Mouse (Mus musculus) liver, adult 10 weeks (tissue): Measurements from ENCODE around the gene Zfp300. TPM values are rescaled to one million over a fixed set of nuclear protein-coding genes. Genes with fewer than 3 reads are reported as not detected.

ENCODE experiments used
- polyA plus RNA-seq: library from polyadenylated mRNA; stranded (reverse); fragments of 350-450 nt; fragmentation: Illumina TruSeq; extraction: RNeasy Lipid Tissue Mini Kit (QIAGEN cat#74804); gene quantifications from one replicate; pipeline ENCODE4 v1.2.3, GENCODE M21; 2014; ENCODE audit warnings: low read depth, low replicate concordance

Zfp300 gene
- polyA plus RNA-seq, result 0.16 TPM

DNA sequence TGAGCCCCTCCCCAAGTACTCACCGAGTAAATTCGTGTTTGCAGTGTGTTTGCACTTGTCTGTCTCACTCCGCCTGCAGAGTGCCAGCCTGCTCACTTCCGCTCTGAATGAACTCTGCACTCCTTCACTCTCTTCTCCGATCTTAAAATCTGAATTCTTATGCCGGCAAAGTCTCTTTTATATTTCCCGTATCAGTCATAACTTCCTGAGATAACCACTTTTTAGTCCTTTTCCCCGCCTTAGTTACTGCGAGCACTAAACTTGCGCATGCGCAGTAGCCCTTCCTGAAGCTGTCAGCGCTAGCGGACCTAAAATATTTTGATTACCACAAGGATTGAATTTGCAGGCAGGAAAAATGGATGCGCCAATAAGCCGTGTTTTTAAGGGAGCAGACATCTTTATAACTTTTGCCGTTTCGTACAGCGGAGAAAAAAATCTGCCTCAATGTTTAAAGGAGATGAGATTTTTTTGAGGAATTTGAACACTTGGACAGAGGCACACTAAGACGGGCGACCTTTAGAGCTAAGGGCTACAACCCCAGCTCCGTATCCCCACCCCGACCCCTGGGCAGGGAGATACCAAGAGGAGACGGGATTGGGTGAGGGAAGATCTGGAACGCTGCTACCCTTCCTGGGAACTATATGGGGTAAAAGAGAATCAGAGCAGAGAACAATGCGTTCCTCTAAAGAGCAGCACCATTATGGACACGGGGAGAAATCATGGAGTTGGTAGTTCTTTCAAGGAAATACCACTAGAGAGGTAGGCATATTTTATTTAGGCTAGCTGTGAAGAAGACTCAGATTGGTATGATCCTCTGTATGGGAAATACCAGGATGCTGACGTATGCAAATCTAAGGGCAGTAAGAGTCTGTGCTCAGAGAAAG is at the start of gene Zfp300:
TSS of gene Zfp300 (minus strand) at position 545 of the 884 bp plus-strand sequence.

DNA sequence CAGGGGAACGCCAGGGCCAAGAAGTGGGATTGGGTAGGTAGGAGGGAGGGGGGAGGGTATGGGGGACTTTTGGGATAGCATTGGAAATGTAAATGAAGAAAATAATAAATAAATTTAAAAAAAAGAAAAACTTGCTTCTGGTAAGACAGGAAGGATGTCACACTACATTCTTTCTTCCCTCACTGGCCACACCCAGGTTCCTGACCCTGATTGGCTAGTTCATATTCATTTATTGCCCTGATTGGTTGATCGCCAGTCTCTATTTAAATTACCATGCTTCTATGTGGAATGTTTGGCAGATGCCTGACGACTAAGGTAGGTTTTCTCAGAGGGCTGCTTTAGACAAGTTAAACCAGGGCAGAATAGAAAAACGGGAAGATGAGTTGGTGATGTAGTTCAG is 26.2 kb upstream of the Zfp300 start, which contains the start of gene Ssxa1:
TSS of gene Ssxa1 (plus strand) at position 301 of the 400 bp plus-strand sequence.

DNA sequence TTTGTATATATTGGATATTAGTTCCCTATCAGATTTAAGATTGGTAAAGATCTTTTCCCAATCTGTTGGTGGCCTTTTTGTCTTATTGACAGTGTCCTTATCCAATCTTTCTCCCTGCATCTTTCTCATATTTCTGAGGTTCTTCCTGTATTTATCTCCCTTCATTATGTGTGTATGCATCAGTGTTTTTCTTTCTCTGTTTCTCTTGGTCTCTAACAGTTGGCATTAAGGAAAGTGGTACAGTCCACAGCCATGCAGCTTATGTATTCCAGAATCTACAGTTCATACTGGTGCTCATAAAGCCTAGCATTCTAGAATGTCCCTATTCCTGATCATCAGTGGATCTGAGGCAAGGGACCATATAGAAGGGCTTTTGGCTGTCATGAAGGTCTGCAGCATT is 21.2 kb downstream of the Zfp300 start, which contains the start of gene Spaca5:
TSS of gene Spaca5 (plus strand) at position 301 of the 400 bp plus-strand sequence.

DNA sequence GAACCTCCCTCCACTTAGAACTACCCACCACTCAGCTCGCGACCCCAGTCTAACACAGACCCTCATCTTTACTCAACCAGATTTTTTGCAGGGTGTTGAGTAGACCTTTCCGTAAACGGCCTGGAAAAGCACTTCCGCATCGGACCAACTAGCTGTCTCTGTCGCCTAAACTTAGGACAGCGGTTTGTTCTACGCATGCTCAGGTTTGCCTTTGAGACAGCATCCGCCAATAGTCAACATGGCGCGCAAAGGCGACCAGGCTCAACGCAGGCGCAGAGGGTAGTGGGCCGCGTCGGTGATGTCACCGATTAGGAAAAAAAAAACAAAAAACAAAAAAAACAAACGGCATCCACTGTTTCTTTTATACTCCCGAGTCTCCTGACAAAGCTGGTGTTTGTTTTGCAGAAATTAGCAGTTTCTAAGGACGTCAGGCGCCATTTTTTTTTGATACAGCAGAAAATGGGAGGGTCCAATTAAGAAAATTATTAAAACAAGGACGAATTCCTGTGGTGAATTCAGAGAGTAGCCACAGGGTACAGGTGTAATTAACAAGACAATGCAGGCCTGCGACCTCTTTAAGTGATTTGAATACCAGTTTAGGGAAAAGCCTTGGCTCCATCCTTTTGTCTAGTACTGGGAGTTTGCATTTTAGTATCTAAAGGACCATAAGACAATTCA is 27.3 kb downstream of the Zfp300 start, which contains the start of gene Zfp182:
TSS of gene Zfp182 (minus strand) at position 451 of the 678 bp plus-strand sequence.

Other genes starting within 250 kb of the Zfp300 start
- not detected for gene Timp1, start 219.4 kb downstream of the Zfp300 start, polyA plus RNA-seq
- 0.11 TPM for gene Syn1, start 168.5 kb downstream of the Zfp300 start, polyA plus RNA-seq
- gene Cfp, start 158.0 kb downstream of the Zfp300 start, polyA plus RNA-seq, result 3.4 TPM
- gene Elk1, start 138.9 kb downstream of the Zfp300 start, polyA plus RNA-seq, result 3.3 TPM
- gene Uxt, start 127.5 kb downstream of the Zfp300 start, polyA plus RNA-seq, result 28.8 TPM
- gene Zfp182, start 27.2 kb downstream of the Zfp300 start, polyA plus RNA-seq, result 12.0 TPM
- gene Spaca5, start 21.1 kb downstream of the Zfp300 start, polyA plus RNA-seq, result not detected
- gene Ssxa1, start 26.3 kb upstream of the Zfp300 start, polyA plus RNA-seq, result not detected
- not detected for gene Gm21876, start 86.1 kb upstream of the Zfp300 start, polyA plus RNA-seq